Mouse (Mus musculus) lung, postnatal 0 days (tissue): ENCODE data around the gene Slc6a18.

Source experiments
- CTCF ChIP-seq: IDR thresholded peaks from 2 replicates; pipeline ENCODE4 v1.5.1; 2016; ENCODE audit warnings: antibody characterized with exemption, mild to moderate bottlenecking
- EP300 ChIP-seq: IDR thresholded peaks from 2 replicates; pipeline ENCODE4 v1.6.1; 2016; ENCODE audit warnings: antibody characterized with exemption, mild to moderate bottlenecking, control low read depth

GRCm38 (mm10) chr13:73646397-73647087 lies 31.3 kb downstream of the Slc6a18 start:
- TF ChIP-seq CTCF = peak; percentile 86
- TF ChIP-seq EP300 = no peak
